Mouse (Mus musculus): ENCODE results near the gene Spata31d1d.

Gene Spata31d1d

GRCm38 (mm10) chr13:59679306-59679705 lies 52.2 kb downstream of the Spata31d1d start:
- no peak for DNase-seq (ENCODE audit: low read depth, low spot score)

- no peak for DNase-seq (ENCODE audit: low read depth, low spot score)
Observed at GRCm38 (mm10) chr13:59676316-59677229, 55.0 kb downstream of the Spata31d1d start.

Measured in CD4-positive helper T cell, adult 2 months (primary cell).